Mouse (Mus musculus) lung, postnatal 10 days (tissue): Measurements from ENCODE around the gene Pde4d.

ENCODE experiments used
- DNase-seq: peaks from one replicate; pipeline ENCODE4 v3.0.0; 2021

Gene Pde4d

DNA sequence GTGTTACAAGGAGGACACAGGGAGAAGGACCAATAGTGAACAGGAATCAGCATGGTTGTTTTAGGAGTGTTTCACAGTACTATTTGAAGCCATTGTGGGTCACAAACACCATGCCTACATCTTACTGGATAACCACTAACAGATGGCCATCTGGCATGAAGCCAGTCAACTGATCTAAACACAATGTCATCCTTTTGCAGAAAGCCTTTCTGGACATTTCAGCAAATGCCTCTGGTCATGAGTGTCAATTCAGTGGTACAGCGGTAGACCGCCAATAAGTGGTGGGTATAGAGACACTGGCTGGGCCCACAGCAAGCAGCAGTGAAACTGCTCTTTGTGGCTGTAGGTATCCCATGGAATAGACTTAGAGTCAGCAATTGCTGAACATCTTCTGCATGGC lies 151.3 kb downstream of the Pde4d start:
- peak; percentile 28 for DNase-seq

DNA sequence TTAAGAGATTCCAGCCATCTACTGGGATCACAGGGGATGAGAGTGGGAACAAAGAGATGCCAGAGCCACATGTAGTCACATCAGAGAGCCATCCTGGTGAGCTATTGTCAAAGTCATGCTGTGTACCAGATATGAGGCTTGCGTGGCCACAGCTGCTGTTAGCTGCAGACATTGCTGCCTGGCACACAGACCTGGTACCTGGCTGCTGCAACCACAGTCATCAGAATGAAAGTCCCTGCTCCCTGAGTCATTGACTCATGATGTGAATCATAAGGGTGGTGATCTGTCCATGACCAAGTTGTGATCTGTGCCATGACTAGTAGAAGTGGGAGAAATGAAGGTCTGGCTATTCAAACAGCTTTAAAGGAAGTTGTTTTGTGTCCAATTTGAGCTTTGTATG lies 153.8 kb downstream of the Pde4d start:
- no peak for DNase-seq

DNA sequence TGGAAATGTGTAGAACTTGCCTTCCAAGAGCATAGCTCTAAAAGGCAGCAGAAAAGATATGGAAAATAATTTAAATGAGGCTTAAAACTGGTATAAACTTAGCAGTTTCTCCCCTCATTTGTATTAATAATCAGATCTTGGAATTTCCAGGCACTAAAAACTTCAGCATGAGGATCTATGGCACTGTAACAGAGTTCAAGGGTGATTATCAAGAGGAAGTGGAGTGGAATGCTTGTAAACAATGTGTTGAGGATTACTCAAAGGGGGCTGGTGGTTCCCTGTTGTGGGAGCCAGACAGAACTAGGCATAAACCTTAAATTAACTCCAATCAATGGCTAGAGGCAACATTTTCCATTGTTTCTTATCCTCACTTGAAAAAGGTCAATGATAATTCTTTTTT lies 154.5 kb downstream of the Pde4d start:
- DNase-seq = no peak

DNA sequence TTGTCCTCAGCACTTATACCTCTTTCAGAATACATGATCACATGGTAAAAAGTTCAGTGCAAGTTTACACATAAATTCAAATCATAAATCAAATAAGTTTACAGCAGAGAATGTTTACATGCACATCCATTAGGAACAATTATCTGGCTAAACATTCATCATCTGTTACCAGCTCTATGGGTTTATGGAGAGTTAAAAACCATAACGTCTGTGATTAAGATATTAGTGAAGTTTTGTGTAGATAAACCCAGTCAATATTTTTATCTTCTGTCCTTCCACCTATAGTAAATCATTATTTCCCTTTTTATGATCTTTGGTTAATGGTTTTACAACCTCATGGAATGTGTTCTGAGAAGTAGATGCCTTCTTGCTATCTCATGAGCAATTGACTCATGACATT lies 168.5 kb downstream of the Pde4d start:
- no peak for DNase-seq

DNA sequence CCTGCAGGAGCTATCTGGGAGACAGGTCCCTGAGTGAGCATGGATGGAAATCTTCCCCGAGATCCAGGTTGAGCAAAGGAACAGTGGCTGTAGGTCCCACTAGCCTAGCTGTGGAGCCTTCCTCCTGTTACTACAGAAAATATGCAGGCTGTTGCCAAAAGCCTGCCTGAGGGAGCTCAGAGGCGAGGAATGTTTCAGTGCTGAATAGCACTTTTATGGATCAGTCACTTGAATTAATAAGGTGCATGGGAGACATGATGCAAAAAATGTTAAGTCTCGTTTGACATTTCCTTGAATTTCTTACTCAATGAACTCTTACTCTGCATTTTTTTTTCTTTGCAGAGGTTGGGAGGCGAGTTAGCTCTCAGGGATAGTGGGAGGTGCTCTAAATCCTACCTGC lies 172.9 kb downstream of the Pde4d start:
- DNase-seq = no peak

DNA sequence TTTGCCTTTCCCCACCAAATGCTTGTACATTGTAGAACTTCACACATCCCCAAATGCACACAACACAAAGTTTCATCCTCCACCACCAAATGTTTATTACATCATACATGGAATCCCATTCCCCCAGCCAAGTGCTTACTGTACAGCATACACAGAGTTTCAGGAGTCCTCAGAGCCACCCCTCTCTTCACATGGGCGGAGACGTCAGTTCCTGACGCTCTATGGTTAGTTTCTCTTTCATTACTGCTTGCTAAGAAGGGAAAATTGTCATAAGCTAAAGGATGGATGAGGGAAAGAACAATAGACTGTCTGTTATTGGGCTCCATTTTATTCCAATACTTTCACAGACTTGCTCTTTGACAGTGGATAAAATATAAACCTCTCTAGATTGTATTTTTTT lies 174.2 kb downstream of the Pde4d start:
- no peak for DNase-seq

DNA sequence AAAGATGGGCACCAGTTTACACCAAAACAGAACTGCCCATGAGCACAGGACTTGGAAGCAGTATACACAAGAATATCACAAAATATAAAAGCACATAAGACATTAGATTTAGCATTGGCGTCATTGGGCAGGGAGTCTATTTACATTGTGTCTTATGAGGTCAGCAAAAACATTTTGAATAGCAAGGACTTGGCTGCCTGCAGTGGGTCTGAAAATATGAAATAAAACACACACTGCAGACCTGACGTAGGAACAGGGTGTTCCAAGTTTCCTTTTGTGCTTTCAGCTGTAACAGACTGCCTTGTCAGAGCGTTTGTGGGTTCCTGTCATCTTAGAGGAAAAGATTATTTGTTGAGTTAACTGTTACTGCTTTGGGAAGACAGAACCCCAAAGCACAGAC lies 176.4 kb downstream of the Pde4d start:
- no peak for DNase-seq

DNA sequence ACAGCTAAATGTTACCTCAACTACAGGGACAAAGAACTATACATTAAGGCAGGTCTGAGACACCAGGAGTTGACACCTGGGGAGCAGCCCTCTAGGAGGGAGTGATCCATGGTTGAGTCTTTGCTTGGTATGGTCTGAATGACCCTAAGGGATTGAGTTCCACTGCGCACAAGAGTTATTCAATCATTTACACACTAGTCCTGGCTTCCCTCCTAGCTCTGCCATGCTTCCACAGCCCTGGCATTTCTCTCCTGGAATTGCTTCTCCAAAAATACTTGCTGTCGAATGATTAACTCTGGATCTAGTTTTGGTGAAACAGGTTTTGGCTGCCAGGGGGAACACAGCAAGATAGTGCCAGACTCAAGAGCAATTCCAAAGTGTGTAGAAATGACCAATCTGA lies 178.8 kb downstream of the Pde4d start:
- no peak for DNase-seq

DNA sequence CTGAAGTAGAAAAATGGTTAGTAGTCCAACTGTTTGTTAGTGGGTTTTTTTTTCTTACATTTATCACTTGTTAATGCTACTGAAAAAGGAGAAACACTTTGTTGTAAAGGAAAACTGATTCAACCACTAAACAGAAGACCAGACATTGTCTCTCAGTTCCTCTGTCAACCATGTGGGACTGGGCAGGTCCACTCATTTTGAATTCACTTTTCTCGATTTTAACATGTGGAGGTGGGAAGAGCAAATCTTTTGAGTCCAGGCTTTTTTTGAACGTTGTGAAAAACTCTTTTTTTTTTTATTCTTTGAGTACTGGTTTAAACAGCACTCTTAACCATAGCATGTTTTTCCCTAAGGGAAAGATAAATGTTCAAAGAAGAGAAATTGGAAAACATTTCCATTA lies 180.8 kb downstream of the Pde4d start:
- DNase-seq = no peak

DNA sequence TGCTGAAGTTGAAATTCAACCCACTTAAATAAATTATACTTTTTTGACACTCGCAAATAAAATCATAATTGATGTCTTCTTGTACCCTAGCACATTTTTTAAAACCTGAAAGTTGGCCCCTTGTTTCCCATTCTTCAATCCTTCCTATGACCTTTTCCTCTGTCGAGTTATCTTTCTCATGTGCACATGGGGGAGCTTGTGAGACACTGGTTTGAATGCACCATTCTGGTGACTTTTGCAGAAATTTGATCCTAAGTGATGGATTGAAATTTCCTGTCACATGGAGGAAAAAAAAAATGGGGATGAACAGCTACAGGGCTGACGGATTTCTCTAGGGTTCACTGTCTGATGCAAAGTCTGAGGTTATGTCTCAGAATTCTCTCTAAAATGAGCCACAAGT lies 181.5 kb downstream of the Pde4d start:
- no peak for DNase-seq

DNA sequence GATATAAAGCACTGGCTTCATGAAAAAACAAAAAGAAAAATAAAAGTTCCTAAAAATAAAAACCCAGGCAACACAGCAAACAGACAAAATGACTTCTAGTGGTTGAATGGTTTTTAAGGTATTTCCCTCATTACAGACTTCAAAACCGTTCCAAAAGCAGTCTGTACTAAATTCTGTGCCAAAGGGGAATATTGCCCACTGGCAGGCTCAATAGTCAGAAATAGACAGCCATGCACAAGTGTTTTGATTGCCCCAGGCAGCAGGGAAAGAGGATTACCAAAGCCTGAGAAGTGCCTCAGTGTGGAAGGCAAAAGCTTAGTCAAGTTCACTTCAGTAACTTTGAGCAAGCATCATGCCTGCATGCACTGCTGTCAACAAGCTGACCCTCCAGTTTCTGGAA lies 186.8 kb downstream of the Pde4d start:
- no peak for DNase-seq

DNA sequence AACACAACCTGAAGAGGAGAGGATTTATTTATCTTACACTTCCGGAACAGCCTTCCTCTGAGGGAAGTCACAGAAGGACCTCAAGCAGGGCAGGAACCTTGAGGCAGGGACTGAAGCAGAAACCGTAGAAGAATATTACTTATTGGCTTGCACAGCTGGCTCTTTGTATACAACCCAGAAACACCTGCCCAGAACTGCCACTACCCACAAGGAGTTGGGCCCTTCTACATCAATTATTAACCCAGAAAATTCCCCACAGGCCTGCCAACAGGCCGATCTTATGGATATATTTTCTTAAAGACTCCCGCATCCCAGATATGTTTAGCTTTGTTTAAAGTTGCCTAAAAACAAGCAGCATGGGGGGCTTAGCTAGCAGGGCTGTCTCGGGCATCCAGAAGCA lies 192.5 kb downstream of the Pde4d start:
- no peak for DNase-seq

DNA sequence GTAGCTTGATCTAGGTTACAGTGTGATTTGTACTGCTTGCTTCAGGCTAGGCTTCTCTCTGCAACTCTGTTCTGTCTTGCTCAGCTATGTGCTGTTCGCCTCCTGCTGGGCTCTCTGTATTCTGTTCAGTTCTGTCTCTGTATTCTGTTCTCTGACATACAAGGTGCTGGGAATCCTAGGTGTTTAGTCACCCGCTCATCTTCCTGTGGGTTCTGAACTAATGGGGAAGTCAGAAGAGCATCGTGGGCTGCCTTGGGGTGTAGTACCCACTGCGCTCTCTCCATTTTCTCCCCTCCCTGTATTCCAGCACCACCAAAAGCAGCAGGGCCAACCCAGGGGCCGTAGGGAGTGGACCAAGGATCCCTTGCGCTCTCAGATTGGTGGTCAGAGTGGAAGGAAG lies 197.1 kb downstream of the Pde4d start:
- no peak for DNase-seq

DNA sequence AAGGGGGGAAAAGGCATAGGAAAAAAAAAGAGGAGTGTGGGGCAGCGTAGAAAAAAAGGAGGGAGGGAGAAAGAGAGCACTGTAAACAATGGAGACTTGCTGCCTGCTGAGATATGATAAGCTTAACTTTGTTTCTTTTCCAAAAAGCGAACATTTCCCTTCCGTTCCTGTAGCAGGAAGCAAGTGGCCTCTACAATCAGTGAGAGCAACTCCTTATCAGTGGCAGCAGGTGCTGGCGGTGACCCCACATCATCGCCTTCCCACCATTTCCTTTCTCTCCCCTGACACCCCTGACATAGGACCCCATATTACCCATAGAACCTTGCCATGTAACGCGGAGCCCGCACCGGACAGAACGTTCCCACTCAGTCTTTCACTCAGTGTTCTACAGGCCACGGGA lies 197.5 kb downstream of the Pde4d start:
- no peak for DNase-seq

DNA sequence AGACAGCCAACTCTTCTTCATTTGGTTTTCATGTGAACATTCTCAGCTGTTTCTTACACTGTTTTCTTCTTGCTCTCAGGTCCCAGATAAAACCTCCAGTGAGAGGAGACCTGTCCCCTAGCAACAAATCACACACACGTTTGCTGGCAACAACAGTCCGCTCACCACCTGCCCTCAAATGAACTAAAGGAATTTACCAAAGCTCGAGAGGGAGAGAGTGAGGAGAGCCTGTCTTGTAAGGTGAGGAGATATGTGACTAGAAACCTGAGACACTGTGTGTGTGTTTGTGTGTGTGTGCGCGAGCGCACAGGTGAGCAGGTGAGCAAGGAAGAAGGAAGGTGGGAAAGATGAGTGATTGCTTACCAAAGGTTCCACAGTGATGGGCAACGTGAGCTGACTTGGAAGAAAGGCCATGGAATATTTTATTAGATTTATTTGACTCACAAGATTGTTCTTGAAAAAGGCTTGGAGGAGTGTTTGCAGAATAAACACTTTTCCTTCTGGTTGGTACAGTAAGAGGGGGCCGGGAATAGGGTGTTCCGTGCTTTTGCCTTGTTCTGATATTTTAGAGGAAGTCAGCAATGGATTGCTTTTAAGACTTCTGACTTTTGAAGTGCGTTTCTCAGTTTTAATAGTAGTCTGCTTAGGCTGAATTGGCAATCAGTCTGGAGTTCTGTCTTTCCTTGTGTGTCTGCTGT lies 204.4 kb downstream of the Pde4d start:
- no peak for DNase-seq

DNA sequence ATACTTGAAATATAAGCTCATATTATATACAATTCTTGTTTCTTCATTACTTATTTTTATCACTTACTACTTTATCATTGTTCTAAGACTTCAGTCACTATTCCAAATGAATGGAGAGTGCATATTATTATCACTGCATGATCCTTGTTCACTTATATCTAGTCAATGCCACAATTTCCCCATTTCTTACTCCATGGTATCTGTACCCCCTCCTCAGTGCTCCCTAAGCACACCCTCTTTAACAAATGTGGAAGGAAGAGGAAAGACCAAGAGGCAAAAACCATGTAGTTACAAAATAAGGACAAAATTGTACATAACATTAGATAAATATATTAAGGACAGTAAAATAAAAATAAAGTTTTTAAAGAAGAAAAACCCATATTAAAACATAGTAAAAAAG lies 216.8 kb downstream of the Pde4d start:
- no peak for DNase-seq

DNA sequence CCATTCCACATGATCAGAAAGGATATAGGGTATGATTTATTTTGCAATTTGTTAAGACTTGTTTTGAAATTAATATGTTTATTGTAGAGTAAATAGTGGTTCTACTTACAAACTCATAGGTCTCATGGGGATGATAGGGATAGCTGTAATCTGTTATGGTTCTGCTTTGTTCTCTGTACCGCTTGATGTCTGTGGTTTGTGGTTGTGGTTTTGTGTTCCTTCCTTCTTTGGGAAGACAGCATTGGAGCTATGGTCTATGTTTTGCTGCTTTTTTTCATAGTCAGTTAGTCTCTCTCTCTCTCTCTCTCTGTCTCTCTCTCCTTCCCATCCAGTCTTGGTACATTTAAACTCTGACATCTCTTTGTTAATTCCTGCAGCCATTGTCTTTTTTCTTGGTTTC lies 217.3 kb downstream of the Pde4d start:
- DNase-seq = no peak

DNA sequence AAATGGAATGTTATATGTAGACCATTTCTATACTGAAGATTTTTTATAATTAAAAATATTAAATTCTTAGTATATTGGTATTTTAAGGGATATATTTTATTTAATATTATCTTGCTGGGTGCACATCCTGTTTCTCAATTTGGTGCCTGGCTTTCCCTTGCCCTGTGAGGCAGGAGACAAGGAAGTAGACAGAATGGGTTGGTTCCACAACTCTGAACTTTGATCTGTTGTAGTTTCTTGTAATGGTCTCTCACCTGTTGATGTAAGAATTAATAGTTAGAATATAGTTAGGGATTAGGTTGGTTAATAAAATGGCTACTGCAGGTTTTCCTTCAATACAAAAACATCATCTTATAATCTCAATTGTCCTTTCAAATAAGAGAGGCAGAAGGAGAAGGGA lies 227.3 kb downstream of the Pde4d start:
- DNase-seq = no peak

DNA sequence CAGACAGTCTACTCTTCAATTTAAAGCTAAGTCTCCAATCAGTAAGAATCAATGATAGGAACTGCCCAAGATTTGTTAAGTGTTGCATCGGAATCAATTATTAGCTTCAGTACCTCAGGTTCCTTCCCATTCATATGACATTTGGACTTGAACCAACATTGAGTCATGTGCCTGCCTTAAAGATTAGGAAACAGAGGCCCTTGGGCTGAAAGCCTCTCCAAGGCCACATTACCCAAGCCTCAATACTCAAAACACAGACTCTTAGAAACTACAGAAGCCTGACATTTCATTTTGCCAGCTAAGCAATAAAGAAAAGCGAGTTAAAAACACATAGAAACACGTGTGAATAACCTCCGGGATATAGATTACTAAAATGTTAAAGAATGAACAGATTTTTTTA lies 233.3 kb downstream of the Pde4d start:
- DNase-seq = no peak

DNA sequence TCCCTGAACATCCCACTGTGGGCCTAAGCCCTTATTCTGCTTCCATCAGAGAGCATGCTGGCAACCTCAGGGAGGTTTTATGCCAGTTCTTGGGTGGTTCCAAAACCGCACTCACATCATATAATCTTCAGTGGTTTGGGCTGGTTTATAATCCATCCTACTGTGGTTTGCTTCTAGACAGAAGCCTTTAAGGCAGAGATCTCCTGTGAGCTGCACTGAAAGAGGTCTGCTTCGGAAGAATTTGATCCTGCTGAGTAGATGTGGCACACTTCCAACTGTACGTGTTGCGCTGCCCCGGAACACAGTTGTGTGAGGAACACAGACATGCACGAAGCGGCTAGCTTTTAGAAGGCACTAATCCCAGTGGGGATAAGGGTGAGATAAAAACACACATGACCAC lies 236.1 kb downstream of the Pde4d start:
- no peak for DNase-seq

DNA sequence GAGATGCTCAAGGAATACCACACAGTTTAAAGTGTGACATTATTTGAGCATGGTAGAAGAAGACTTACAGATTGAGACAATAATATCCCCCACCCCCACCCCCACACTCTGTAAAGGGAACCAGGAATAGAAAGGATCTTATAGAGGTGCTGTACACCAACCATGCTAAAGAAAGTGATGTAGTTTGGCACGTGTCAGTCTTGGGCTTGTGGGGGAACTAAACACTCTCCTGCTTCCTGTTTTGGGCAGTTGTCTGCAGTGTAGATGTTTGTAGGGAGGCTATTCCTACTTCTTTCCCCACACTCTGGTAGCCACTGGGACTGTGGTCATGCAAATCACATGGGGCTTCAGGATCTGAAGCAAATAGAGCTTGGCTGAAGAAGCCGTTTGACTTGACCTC lies 236.5 kb downstream of the Pde4d start:
- DNase-seq = no peak

DNA sequence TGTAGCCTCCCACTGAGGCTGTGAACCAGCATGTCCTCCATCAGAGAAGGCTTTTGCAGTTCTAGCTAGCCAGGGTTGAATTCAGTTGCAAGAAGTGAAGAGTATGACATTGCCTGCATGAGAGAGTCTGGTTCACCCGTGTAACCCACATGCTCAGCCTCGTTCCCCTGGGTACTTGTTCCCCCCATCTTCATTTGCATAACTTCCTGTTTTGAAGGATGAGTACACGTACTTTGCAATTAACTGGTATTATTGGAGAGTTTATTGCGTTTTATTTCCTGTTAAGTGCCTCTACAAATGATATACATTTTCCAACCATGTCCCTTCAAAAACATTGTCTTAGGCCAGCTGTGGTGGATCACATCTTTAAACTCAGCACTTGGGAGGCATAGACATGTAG lies 237.1 kb downstream of the Pde4d start:
- DNase-seq = no peak

DNA sequence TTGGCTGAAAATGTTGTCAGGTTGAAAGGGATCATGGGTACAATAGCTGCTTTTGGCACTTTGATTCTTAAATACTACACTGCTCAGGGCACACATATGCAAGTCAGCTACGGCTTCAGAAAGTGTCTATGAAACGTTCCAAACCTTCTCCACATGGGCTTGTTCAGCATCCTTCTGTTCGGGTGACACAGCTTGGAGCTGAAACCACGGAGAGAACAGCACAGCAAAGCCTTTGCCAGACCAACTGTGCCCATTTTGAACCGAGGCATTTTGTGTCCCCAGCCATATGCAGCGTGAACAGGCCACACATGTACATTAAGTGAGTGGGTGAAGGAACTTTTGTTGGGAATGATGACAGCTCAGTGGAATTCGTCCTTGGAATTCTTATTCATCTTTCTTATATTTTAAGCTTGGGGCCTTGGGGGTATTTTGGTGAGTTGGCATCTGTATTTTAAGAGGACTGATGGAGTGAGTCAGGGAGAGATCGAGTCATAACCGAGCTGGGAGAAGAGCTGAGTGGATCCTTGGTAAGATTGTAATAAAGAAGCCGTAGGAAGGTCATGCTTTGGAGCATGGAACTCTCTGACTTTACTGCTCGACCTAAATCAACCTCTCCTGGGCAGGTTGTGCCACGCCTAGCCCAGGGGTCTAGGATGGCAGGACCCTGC lies 243.3 kb downstream of the Pde4d start:
- no peak for DNase-seq

DNA sequence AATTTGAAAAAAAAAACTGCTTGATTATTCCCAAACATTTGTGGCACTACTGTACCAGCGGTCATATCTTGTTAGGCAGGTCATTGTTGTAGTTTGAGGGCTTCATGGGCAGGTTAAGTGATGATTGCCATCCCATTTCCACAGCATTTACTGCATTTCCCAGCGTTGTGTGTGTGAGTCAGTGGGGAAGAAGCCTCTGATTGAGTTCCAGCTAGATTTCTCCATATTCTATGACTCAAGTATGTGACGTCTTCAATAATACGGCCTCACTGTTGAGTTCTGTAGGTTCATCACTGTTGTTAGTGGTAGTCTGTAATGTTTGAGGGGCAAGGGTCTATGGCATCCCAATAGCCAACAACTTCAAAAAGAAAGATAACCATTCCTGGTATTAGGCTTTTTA lies 255.7 kb downstream of the Pde4d start:
- no peak for DNase-seq

DNA sequence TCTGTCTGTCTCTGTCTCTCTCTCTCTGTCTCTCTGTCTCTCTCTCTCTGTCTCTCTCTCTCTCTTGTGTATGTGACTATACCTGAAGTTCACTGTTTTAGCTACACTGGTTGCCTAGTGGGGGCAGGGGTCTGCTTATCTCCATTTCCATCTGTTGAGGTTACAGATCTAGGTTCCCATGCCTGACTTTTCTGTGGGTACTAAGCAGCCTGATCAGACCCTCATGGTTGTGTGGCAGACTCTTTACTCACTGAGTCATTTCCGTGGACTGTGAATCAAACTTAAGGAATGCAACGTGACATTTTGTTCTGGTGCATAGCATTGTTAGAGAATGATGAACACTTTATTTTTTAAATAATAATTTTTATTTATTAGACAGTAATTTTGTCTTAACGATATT lies 264.3 kb downstream of the Pde4d start:
- DNase-seq = no peak
